Mouse (Mus musculus) intestine, embryonic 14.5 days (tissue): Measurements from ENCODE around the gene Acd. TPM values are rescaled to one million over a fixed set of nuclear protein-coding genes. Genes with fewer than 3 reads are reported as not detected.

Source experiments
- ATAC-seq: fragments of 200-750 bp; cut with Nextera tagmentation; replicated peaks from 2 replicates; pipeline ENCODE4 v1.8.0; 2017; ENCODE audit warnings: low read depth, moderate number of reproducible peaks, moderate TSS enrichment, moderate library complexity; ENCODE audit not compliant: low FRiP score, low TSS enrichment
- DNase-seq: peaks from one replicate; pipeline ENCODE4 v3.0.0-alpha.2; 2018; ENCODE audit warnings: low spot score
- H3K27ac ChIP-seq: fragments of 300-500 bp; sonication (generic); 2 replicates; pipeline ENCODE4 v1.5.1; 2014; ENCODE audit warnings: low read depth, mild to moderate bottlenecking, control low read depth
- H3K27me3 ChIP-seq: fragments of 300-500 bp; sonication (generic); replicated peaks from 2 replicates; pipeline ENCODE4 v1.6.1; 2014; ENCODE audit warnings: low read length, control low read depth; ENCODE audit not compliant: control insufficient read depth, insufficient read depth
- H3K36me3 ChIP-seq: fragments of 300-500 bp; sonication (generic); 2 replicates; pipeline ENCODE4 v1.6.1; 2014; ENCODE audit warnings: low read length, control low read depth; ENCODE audit not compliant: control insufficient read depth, insufficient read depth
- H3K4me1 ChIP-seq: fragments of 300-500 bp; sonication (generic); replicated peaks from 2 replicates; pipeline ENCODE4 v1.6.1; 2014; ENCODE audit warnings: low read length, control low read depth, mixed read lengths; ENCODE audit not compliant: control insufficient read depth, insufficient read depth
- H3K4me2 ChIP-seq: fragments of 300-500 bp; sonication (generic); 2 replicates; pipeline ENCODE4 v1.6.1; 2014; ENCODE audit warnings: low read length
- H3K4me3 ChIP-seq: fragments of 300-500 bp; sonication (generic); 2 replicates; pipeline ENCODE4 v1.5.1; 2014; ENCODE audit warnings: low read depth, low read length, control low read depth, mixed read lengths
- H3K9ac ChIP-seq: fragments of 300-500 bp; sonication (generic); 2 replicates; pipeline ENCODE4 v1.6.1; 2014; ENCODE audit warnings: mild to moderate bottlenecking, low read length
- H3K9me3 ChIP-seq: fragments of 300-500 bp; sonication (generic); 2 replicates; pipeline ENCODE4 v1.6.1; 2016; ENCODE audit warnings: low read length, control low read depth; ENCODE audit not compliant: control insufficient read depth
- WGBS: fragments of 180-500 bp; shearing (Covaris S2); extraction: QIAGEN DNeasy Blood & Tissue Kit; methylation state at CpG from one replicate; pipeline ENCODE4 v1.1.7; 2014; 5-methylcytosine and 5-hydroxymethylcytosine counted together
- polyA plus RNA-seq: library from polyadenylated mRNA; unstranded; fragments of >200 nt; fragmentation: Nextera tagmentation; extraction: Ambion mirVana; gene quantifications from 2 replicates; pipeline ENCODE4 v1.2.1, GENCODE M21; 2014

Acd gene
- polyA plus RNA-seq, 1 experiment from 2014 or later = 61.8 TPM

DNA sequence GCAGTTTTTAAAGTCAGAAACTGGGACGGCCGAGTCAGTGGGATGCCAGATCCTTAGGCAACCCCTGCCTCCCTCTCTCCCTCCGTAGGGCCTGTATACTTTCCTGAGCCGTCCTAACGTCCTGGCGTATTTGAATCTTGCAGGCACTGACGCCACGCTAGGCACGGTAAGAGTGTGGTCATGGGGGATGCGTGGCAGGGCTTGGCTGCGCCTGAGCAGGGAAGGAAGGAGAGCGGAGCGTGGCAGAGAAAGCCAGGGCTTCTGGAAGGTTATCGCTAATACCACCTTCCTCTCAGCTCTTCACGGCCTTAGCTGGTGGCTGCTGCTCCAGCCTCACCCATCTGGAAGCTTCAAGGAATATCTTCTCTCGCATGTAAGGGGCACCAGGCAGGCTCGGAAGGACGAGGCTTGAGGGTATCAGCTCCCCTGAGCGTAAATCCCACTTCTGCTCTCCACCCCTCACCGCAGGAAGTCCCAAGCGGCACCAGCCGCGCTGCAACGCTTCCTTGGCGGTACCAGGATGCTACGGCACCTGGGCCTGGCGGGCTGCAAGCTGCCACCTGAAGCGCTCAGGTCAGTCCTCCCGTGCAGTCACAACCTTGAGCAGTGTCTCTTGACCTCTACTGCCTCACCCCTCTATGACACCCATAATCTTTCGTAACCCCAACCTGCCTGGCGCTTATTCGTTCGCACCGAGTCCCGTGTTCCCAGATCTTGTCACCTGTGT lies 11.5 kb downstream of the Acd start:
- 68% methylated on average over 35 of the region's 35 CpGs for WGBS
- Histone ChIP-seq H3K9ac (no peak overlapping the region), H3K9me3 (0 out of 2 replicates have a peak, but pooled peaks cover 5% of the 10 kb centered on the region), H3K4me2 (no peak overlapping the region), H3K36me3 (peaks cover 4% of the 10 kb centered on the region), H3K4me1 (peaks cover 6% of the 10 kb centered on the region), H3K4me3 (no peak overlapping the region), H3K27me3 (no peaks in the 10 kb centered on the region), H3K27ac (no peak overlapping the region)
- DNase-seq = no peak
- ATAC-seq = no peak

- DNase-seq (no peak), ATAC-seq (peak; percentile 10; the same call in 1 of the 2 replicates)
- Histone ChIP-seq H3K9me3 (0 out of 2 replicates have a peak, but pooled peaks cover 5% of the 10 kb centered on the region), H3K4me2 (no peak overlapping the region), H3K9ac (no peak overlapping the region), H3K4me3 (no peak overlapping the region), H3K27me3 (no peaks in the 10 kb centered on the region), H3K4me1 (no peaks in the 10 kb centered on the region), H3K27ac (no peak overlapping the region), H3K36me3 (peaks cover 15% of the 10 kb centered on the region)
- 57% methylated on average over 14 of the region's 14 CpGs for WGBS
Observed at GRCm38 (mm10) chr8:105688242-105688752, 12.6 kb downstream of the Acd start.

DNA sequence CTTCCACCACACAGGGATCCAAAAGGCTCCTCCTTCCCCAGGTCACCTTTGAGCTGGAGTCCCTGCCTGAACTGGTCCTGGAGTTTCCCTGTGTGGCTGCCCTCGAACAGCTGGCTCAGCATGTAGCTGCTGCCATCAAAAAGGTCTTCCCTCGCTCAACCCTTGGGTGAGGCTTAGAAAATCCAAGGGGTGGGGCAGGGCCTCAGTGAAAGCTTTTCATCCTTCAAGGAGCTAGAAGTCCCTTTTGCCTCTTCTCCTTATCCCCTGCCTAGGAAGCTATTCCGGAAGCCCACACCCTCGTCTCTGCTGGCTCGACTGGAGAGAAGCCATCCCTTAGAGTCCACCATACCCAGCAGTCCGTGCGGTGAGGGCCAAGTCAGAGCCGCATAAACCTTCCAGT lies 13.4 kb downstream of the Acd start:
- Histone ChIP-seq H3K4me2 (no peak overlapping the region), H3K4me1 (no peaks in the 10 kb centered on the region), H3K9me3 (0 out of 2 replicates have a peak, but pooled peaks cover under 1% of the 10 kb centered on the region), H3K4me3 (no peak overlapping the region), H3K36me3 (peaks cover 23% of the 10 kb centered on the region), H3K27me3 (no peaks in the 10 kb centered on the region), H3K9ac (no peak overlapping the region), H3K27ac (no peak overlapping the region)
- ATAC-seq (no peak), DNase-seq (no peak)
- 68% methylated on average over 8 of the region's 8 CpGs for WGBS

DNA sequence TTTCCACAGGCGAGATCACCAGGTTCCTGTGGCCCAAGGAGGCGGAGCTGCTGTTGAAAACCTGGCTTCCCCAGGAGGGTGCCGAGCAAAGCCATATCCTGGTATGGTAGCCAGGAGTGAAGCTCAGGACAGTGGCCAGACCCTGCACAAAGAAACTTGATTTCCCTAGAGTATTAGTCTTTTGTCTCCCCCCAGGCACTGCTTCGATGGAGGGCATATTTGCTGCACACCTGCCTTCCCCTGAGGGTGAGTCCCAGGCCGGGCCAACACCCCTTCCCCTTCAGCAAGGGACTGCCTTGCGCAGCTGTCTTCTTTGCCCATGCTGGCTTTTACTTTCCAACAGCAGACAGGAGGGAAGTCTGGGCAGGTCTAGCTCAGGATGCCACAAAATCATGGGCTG lies 14.4 kb downstream of the Acd start:
- no peaks in the 10 kb centered on the region for H3K9me3 ChIP-seq
- H3K27ac ChIP-seq = no peak overlapping the region
- peaks cover 32% of the 10 kb centered on the region for H3K36me3 ChIP-seq
- H3K27me3 ChIP-seq = no peaks in the 10 kb centered on the region
- H3K9ac ChIP-seq = no peak overlapping the region
- no peaks in the 10 kb centered on the region for H3K4me1 ChIP-seq
- peak overlapping the region; percentile 42; the same call in 1 of the 2 replicates for H3K4me2 ChIP-seq
- no peak overlapping the region for H3K4me3 ChIP-seq
- ATAC-seq = no peak
- DNase-seq = no peak
- WGBS = 73% methylated on average over 6 of the region's 6 CpGs

GRCm38 (mm10) chr8:105685796-105686308 lies 15.1 kb downstream of the Acd start, which contains the start of gene Carmil2:
Carmil2 (plus strand) TSS chr8:105686274.
- ATAC-seq (peak; percentile 57), DNase-seq (peak; percentile 85)
- Histone ChIP-seq H3K4me3 (no peak within 1 kb of the TSS), H3K9me3 (no peaks in the 10 kb centered on the region), H3K9ac (no peak within 1 kb of the TSS), H3K4me1 (no peaks in the 10 kb centered on the region), H3K36me3 (peaks cover 39% of the 10 kb centered on the region), H3K27ac (no peak within 1 kb of the TSS), H3K27me3 (no peaks in the 10 kb centered on the region), H3K4me2 (peak within 1 kb of the TSS; percentile 42)
- 6% methylated on average over 26 of the region's 26 CpGs for WGBS

GRCm38 (mm10) chr8:105685325-105685724 lies 15.6 kb downstream of the Acd start:
- Histone ChIP-seq H3K27me3 (no peaks in the 10 kb centered on the region), H3K9me3 (no peaks in the 10 kb centered on the region), H3K4me2 (peak overlapping the region; percentile 42), H3K4me1 (no peaks in the 10 kb centered on the region), H3K27ac (no peak overlapping the region), H3K9ac (no peak overlapping the region), H3K4me3 (no peak overlapping the region), H3K36me3 (peaks cover 44% of the 10 kb centered on the region)
- ATAC-seq (no peak), DNase-seq (no peak)
- WGBS = 74% methylated on average over 7 of the region's 7 CpGs

DNA sequence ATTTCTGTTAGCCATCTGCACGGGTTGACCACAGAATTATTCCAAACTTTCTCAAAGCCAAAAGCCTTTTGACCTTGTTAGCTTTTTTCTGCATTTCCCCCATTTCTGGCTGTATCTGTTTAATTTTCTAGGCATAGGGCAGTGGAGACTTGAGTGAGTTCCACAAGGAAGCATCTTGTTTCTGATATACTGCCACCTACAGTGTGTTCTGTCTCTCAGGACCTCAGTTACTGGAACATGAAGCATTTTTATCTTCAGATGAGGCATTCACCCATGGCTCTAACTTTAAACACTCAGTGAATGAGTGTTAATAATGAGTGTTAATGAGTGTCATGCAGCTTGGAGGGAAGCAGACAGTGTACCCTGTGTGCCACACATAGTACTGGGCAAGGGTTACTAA lies 23.0 kb downstream of the Acd start:
- Histone ChIP-seq H3K9ac (no peak overlapping the region), H3K36me3 (peaks cover 98% of the 10 kb centered on the region)
- WGBS = 73% methylated on average over 1 of the region's 1 CpGs

GRCm38 (mm10) chr8:105661167-105661566 lies 39.7 kb downstream of the Acd start:
- Histone ChIP-seq H3K36me3 (peaks cover 35% of the 10 kb centered on the region), H3K27ac (no peak overlapping the region), H3K4me3 (no peak overlapping the region), H3K4me2 (no peak overlapping the region), H3K9ac (no peak overlapping the region), H3K27me3 (no peaks in the 10 kb centered on the region), H3K9me3 (no peaks in the 10 kb centered on the region), H3K4me1 (no peaks in the 10 kb centered on the region)
- 79% methylated on average over 3 of the region's 3 CpGs for WGBS
- DNase-seq (no peak), ATAC-seq (no peak)

More for the DNA sequence above, 23.0 kb downstream of the Acd start:
- H3K27me3 ChIP-seq = no peaks in the 10 kb centered on the region
- DNase-seq (no peak), ATAC-seq (no peak)
- H3K4me2 ChIP-seq = no peak overlapping the region
- no peak overlapping the region for H3K27ac ChIP-seq
- no peaks in the 10 kb centered on the region for H3K9me3 ChIP-seq
- no peaks in the 10 kb centered on the region for H3K4me1 ChIP-seq
- no peak overlapping the region for H3K4me3 ChIP-seq
